Mouse (Mus musculus): ENCODE measurements around the gene Gm49325.
"Not testable (repeated sequence)": the region's sequence is repeated elsewhere in the genome, so short reads cannot be mapped to it uniquely, and the experiment has no call there.

The Gm49325 gene

GRCm38 (mm10) chr10:77685895-77686664 is 80.1 kb downstream of the Gm49325 start, which contains the start of gene Tspear:
Tspear (plus strand) TSS chr10:77686569.
- no peak for DNase-seq

- no peak for DNase-seq
These were observed 81.0 kb downstream of the Gm49325 start for GRCm38 (mm10) chr10:77687021-77687420.

GRCm38 (mm10) chr10:77690356-77690807 is 84.4 kb downstream of the Gm49325 start, which contains the start of gene Gm19402:
Gm19402 (minus strand) TSS chr10:77690757.
- DNase-seq = not testable (repeated sequence)
